Mouse (Mus musculus): ENCODE measurements around the gene Timp2.

- TF ChIP-seq EP300 (IDR thresholded peaks at IDR 0.05; ENCODE audit: insufficient read depth, low read depth, low read length) (no peak), CTCF (IDR thresholded peaks at IDR 0.05; ENCODE audit: low read depth, low read length) (no peak), POLR2A (IDR thresholded peaks at IDR 0.05; ENCODE audit: insufficient read depth, low read length) (no peak)
Measured at GRCm38 (mm10) chr11:118342400-118342981, 13.0 kb downstream of the Timp2 start, which contains the start of gene Cep295nl.
